Mouse (Mus musculus): Measurements from ENCODE around the gene Iqch.

GRCm38 (mm10) chr9:63648520-63648918 lies 46.2 kb upstream of the Iqch start:
- no peak for TF ChIP-seq CTCF (conservative IDR thresholded peaks at IDR 0.05; ENCODE audit: insufficient read depth, insufficient read length, low read depth, low read length)
- no peak for TF ChIP-seq POLR2A (IDR thresholded peaks at IDR 0.05; ENCODE audit: low read depth, low read length)

Data from kidney, adult 2 months (tissue).